Mouse (Mus musculus) MEL (cell line): ENCODE measurements at regions not wholly inside any gene's neighbourhood (a gene's known extent, or its start where the extent isn't known, plus 50 kb on each side); places are given as distances from the start of the nearest gene placed in this dataset.

Experiments used
- DNase-seq: peaks from one replicate; pipeline ENCODE4 v3.0.0; 2011; ENCODE audit warnings: low read depth, low spot score
- H3K27ac ChIP-seq: 2 replicates; pipeline ENCODE4 v1.5.1; 2012; ENCODE audit warnings: low read depth, mild to moderate bottlenecking, control low read depth, low read length, moderate library complexity; ENCODE audit not compliant: control insufficient read depth
- H3K27me3 ChIP-seq, 2 experiments: fragments of 150-350 bp in 1 of 2; sonication (generic) in 1 of 2; 2 replicates each; pipeline ENCODE4 v1.6.1; 2012; ENCODE audit warnings: low read length in 2 of 2, mild to moderate bottlenecking in 2 of 2, improper control_type of control experiment in 1 of 2, moderate library complexity in 1 of 2; ENCODE audit not compliant: insufficient read depth in 2 of 2, control insufficient read depth in 1 of 2
- H3K36me3 ChIP-seq, 2 experiments: 2 replicates each; pipeline ENCODE4 v1.6.1; 2012 to 2014; ENCODE audit warnings: low read length in 2 of 2, improper control_type of control experiment in 1 of 2, inconsistent platforms in 1 of 2, mild to moderate bottlenecking in 1 of 2; ENCODE audit not compliant: insufficient read depth in 2 of 2, control insufficient read depth in 1 of 2
- H3K4me1 ChIP-seq, 2 experiments: fragments of 150-350 bp in 1 of 2; sonication (generic) in 1 of 2; 2 replicates each; pipeline ENCODE4 v1.6.1; 2012; ENCODE audit warnings: low read length in 2 of 2, improper control_type of control experiment in 1 of 2, mild to moderate bottlenecking in 1 of 2; ENCODE audit not compliant: insufficient read depth in 2 of 2, control insufficient read depth in 1 of 2
- H3K4me3 ChIP-seq, 2 experiments: fragments of 150-350 bp in 1 of 2; sonication (generic) in 1 of 2; 2 replicates each; pipeline ENCODE4 v1.5.1; 2012; ENCODE audit warnings: low read depth in 2 of 2, low read length in 2 of 2, mild to moderate bottlenecking in 2 of 2, moderate library complexity in 2 of 2, control low read depth in 1 of 2, improper control_type of control experiment in 1 of 2; ENCODE audit not compliant: control insufficient read depth in 1 of 2, insufficient read depth in 1 of 2
- H3K79me2 ChIP-seq: 2 replicates; pipeline ENCODE4 v1.6.1; 2012; ENCODE audit warnings: mild to moderate bottlenecking, low read length, moderate library complexity; ENCODE audit not compliant: control insufficient read depth, poor library complexity, insufficient read depth
- H3K9ac ChIP-seq: 2 replicates; pipeline ENCODE4 v1.6.1; 2012; ENCODE audit warnings: low read depth, mild to moderate bottlenecking, control low read depth, low read length, moderate library complexity; ENCODE audit not compliant: control insufficient read depth, poor library complexity, severe bottlenecking
- H3K9me3 ChIP-seq: fragments of 150-350 bp; sonication (generic); replicated peaks from 2 replicates; pipeline ENCODE4 v1.6.1; 2012; ENCODE audit warnings: mild to moderate bottlenecking, low read length, improper control_type of control experiment, moderate library complexity; ENCODE audit not compliant: insufficient read depth
- CHD1 ChIP-seq: IDR thresholded peaks from 2 replicates; pipeline ENCODE4 v1.6.1; 2012; ENCODE audit warnings: low read depth, mild to moderate bottlenecking, inconsistent platforms, low read length, improper control_type of control experiment
- CTCF ChIP-seq, 3 experiments: IDR thresholded peaks in 2 of 3; conservative IDR thresholded peaks in 1 of 3; 2 replicates each; pipeline ENCODE4 v1.5.1; 2011 to 2012; ENCODE audit warnings: low read length in 3 of 3, low read depth in 2 of 3, mild to moderate bottlenecking in 2 of 3, improper control_type of control experiment in 1 of 3, inconsistent platforms in 1 of 3, mixed read lengths in 1 of 3, moderate library complexity in 1 of 3; ENCODE audit not compliant: control insufficient read depth in 1 of 3, insufficient read depth in 1 of 3, poor library complexity in 1 of 3, severe bottlenecking in 1 of 3
- ELF1 ChIP-seq: IDR thresholded peaks from 2 replicates; pipeline ENCODE4 v1.6.1; 2014; ENCODE audit warnings: low read depth, mild to moderate bottlenecking, inconsistent platforms, low read length, improper control_type of control experiment, moderate library complexity
- ETS1 ChIP-seq: IDR thresholded peaks from 2 replicates; pipeline ENCODE4 v1.6.1; 2012; ENCODE audit warnings: low read depth, mild to moderate bottlenecking, inconsistent platforms, low read length, improper control_type of control experiment, moderate library complexity
- HCFC1 ChIP-seq: IDR thresholded peaks from 2 replicates; pipeline ENCODE4 v1.6.1; 2012; ENCODE audit warnings: low read depth, mild to moderate bottlenecking, inconsistent platforms, low read length, improper control_type of control experiment, moderate library complexity
- KAT2A ChIP-seq: conservative IDR thresholded peaks from 2 replicates; pipeline ENCODE4 v1.6.1; 2012; ENCODE audit warnings: low read depth, low read length, improper control_type of control experiment, inconsistent platforms
- MEF2A ChIP-seq: IDR thresholded peaks from 2 replicates; pipeline ENCODE4 v1.6.1; 2014; ENCODE audit warnings: low read depth, mild to moderate bottlenecking, inconsistent platforms, low read length, improper control_type of control experiment; ENCODE audit not compliant: poor library complexity, insufficient replicate concordance, severe bottlenecking; ENCODE audit errors: extremely low read depth
- MXI1 ChIP-seq: IDR thresholded peaks from 2 replicates; pipeline ENCODE4 v1.6.1; 2011; ENCODE audit warnings: mild to moderate bottlenecking, low read depth, low read length, improper control_type of control experiment
- MYB ChIP-seq: IDR thresholded peaks from 2 replicates; pipeline ENCODE4 v1.6.1; 2011; ENCODE audit warnings: mild to moderate bottlenecking, low read depth, low read length, improper control_type of control experiment
- MYC ChIP-seq: IDR thresholded peaks from 2 replicates; pipeline ENCODE4 v1.6.1; 2011; ENCODE audit warnings: low read depth, mild to moderate bottlenecking, low read length, improper control_type of control experiment, moderate library complexity
- NELFE ChIP-seq: IDR thresholded peaks from 2 replicates; pipeline ENCODE4 v1.6.1; 2011; ENCODE audit warnings: low read depth, low read length, improper control_type of control experiment
- NRF1 ChIP-seq: IDR thresholded peaks from 2 replicates; pipeline ENCODE4 v1.6.1; 2014; ENCODE audit warnings: low read depth, mild to moderate bottlenecking, inconsistent platforms, low read length, improper control_type of control experiment, moderate library complexity; ENCODE audit not compliant: poor library complexity, insufficient read depth, severe bottlenecking
- POLR2A ChIP-seq, 2 experiments: IDR thresholded peaks; 2 replicates each; pipeline ENCODE4 v1.6.1; 2011 to 2012; ENCODE audit warnings: low read length in 2 of 2, mild to moderate bottlenecking in 2 of 2, control low read depth in 1 of 2, improper control_type of control experiment in 1 of 2, low read depth in 1 of 2, moderate library complexity in 1 of 2; ENCODE audit not compliant: control insufficient read depth in 1 of 2, insufficient read depth in 1 of 2, poor library complexity in 1 of 2
- POLR2AphosphoS2 ChIP-seq: IDR thresholded peaks from 2 replicates; pipeline ENCODE4 v1.6.1; 2011; ENCODE audit warnings: low read length, improper control_type of control experiment
- RCOR1 ChIP-seq: IDR thresholded peaks from 2 replicates; pipeline ENCODE4 v1.6.1; 2012; ENCODE audit warnings: low read depth, mild to moderate bottlenecking, inconsistent platforms, low read length, improper control_type of control experiment
- SIN3A ChIP-seq: IDR thresholded peaks from 2 replicates; pipeline ENCODE4 v1.6.1; 2012; ENCODE audit warnings: low read length, improper control_type of control experiment, inconsistent platforms
- SMC3 ChIP-seq: IDR thresholded peaks from 2 replicates; pipeline ENCODE4 v1.6.1; 2011; ENCODE audit warnings: low read depth, low read length, improper control_type of control experiment
- TBP ChIP-seq: IDR thresholded peaks from 2 replicates; pipeline ENCODE4 v1.8.0; 2011; ENCODE audit warnings: low read depth, low read length, improper control_type of control experiment
- UBTF ChIP-seq: IDR thresholded peaks from 2 replicates; pipeline ENCODE4 v1.6.1; 2012; ENCODE audit warnings: low read depth, mild to moderate bottlenecking, inconsistent platforms, low read length, improper control_type of control experiment, moderate library complexity, borderline replicate concordance; ENCODE audit not compliant: insufficient read depth
- USF1 ChIP-seq: IDR thresholded peaks from 2 replicates; pipeline ENCODE4 v1.6.1; 2014; ENCODE audit warnings: low read depth, mild to moderate bottlenecking, inconsistent platforms, low read length, improper control_type of control experiment, moderate library complexity
- ZC3H11A ChIP-seq: IDR thresholded peaks from 2 replicates; pipeline ENCODE4 v1.6.1; 2012; ENCODE audit warnings: low read depth, mild to moderate bottlenecking, inconsistent platforms, low read length, improper control_type of control experiment
- ZMIZ1 ChIP-seq: IDR thresholded peaks from 2 replicates; pipeline ENCODE4 v1.6.1; 2012; ENCODE audit warnings: low read depth, mild to moderate bottlenecking, inconsistent platforms, low read length, improper control_type of control experiment, moderate library complexity

DNA sequence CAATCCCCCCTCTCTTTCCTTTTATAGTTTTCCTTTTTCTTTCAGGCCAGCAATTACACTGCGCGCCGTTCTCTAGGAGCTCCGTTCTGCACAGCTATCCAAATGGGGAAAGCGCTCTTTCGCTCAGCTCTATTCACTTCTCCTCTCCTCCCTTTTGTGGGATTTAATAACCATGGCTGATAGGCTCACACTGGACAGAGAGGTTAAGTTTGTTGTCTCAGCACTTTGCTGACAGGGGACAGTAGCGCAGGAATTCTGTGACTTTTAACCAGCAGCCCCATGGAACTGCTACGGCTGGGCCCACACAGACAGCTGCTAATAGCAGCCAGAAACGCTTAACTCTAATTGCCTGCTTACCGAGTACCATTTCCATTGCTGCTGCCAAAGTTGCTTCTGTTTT lies 78.8 kb upstream of the Sox14 start:
- Histone ChIP-seq H3K79me2 (no peaks in the 10 kb centered on the region), H3K9ac (no peak overlapping the region), H3K4me1 (no peaks in the 10 kb centered on the region), H3K9me3 (no peaks in the 10 kb centered on the region), H3K4me3 (no peak overlapping the region), H3K36me3 (no peaks in the 10 kb centered on the region), H3K27ac (no peak overlapping the region), H3K27me3 (no peaks in the 10 kb centered on the region)
- no peak for DNase-seq
- no peak for TF ChIP-seq NELFE
- TF ChIP-seq ZMIZ1: no peak
- TF ChIP-seq SIN3A: no peak
- TF ChIP-seq ELF1: no peak
- no peak for TF ChIP-seq POLR2A (IDR thresholded peaks at IDR 0.05; ENCODE audit: control insufficient read depth in 1 of 2, insufficient read depth in 1 of 2, low read depth in 1 of 2, low read length in 2 of 2, poor library complexity in 1 of 2)
- TF ChIP-seq HCFC1: no peak
- TF ChIP-seq POLR2AphosphoS2: no peak
- no peak for TF ChIP-seq NRF1
- TF ChIP-seq USF1: no peak

DNA sequence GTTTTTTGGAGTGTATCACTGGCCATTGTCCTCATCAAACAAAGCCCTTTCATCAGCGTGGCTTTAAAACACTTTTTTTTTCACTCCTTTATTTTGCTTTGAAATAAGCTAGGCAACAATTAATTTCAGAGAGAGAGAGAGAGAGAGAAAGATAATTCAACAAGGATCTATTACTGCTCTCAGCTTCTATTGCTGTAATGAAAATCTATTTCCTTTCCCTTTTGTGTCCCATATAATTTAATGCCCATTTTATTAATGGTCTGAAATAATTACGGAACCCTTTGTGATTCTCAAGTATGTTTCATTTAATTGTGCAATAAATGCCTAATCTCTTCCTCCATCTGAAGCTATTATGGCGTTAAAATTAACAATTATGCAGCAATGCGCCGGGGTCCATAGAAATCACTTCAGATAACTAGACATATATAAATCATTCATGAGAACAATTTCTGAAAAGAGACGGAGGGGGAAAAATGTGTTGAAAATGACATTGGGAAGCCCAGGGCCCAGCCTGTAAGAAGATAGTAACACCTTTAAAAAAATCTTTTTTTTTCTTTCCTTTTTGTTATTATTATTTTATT lies 78.2 kb upstream of the Sox14 start:
- H3K79me2 ChIP-seq: no peaks in the 10 kb centered on the region
- H3K27me3 ChIP-seq: no peaks in the 10 kb centered on the region
- no peak for DNase-seq
- H3K4me1 ChIP-seq: no peaks in the 10 kb centered on the region
- H3K4me3 ChIP-seq: no peak overlapping the region
- H3K36me3 ChIP-seq: no peaks in the 10 kb centered on the region
- no peaks in the 10 kb centered on the region for H3K9me3 ChIP-seq
- TF ChIP-seq ELF1 (no peak), KAT2A (no peak), NRF1 (no peak), ETS1 (no peak), MXI1 (no peak), POLR2AphosphoS2 (no peak), POLR2A (IDR thresholded peaks at IDR 0.05; ENCODE audit: control insufficient read depth in 1 of 2, insufficient read depth in 1 of 2, low read depth in 1 of 2, low read length in 2 of 2, poor library complexity in 1 of 2) (no peak), TBP (no peak), CTCF (IDR thresholded peaks at IDR 0.05 in 2 of 3, conservative IDR thresholded peaks at IDR 0.05 in 1 of 3; ENCODE audit: control insufficient read depth in 1 of 3, insufficient read depth in 1 of 3, low read depth in 2 of 3, low read length in 3 of 3, poor library complexity in 1 of 3, severe bottlenecking in 1 of 3) (no peak), UBTF (no peak), CHD1 (no peak), ZC3H11A (no peak), MEF2A (no peak), RCOR1 (no peak), SMC3 (no peak), MYB (no peak), MYC (no peak)
- H3K9ac ChIP-seq: no peak overlapping the region
- no peak overlapping the region for H3K27ac ChIP-seq
